8 mouse cellular contexts compared by ENCODE assay signal in the genomic region with DNA sequence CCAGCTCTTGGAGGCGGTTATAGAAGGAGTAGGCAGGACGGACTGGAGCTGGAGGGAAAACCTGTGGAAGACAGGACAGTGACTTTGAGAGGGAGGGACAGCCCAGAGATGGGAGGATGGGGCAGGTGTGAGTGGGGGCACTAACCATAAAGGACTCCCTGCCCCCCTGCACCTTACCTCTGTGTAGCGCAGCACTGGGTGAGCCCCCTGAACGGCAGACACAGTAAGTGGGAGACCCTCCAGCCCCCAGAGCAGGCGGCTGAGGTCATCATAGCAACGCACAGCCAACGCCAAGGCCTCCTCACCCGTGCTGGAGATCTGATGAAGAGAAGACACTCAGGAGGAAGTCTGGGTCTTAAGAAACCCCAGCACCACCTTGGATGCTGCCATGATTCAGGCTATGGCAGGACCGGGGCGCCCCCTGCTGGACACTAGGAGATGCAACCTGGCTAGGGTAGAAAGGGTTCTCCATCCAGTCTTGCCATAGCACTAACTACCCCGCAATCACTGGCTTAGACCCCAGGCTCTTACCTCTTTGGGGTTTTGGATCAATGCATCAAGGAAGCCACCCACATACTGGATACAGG. TPM values are rescaled to one million over a fixed set of nuclear protein-coding genes. Genes with fewer than 3 reads are reported as not detected.
DNase-seq lines count a peak whose midpoint lies in the region; ATAC-seq and TF ChIP-seq lines count a peak whose summit lies in the region.

No protein-coding gene starts in this region.

- no peaks in the 10 kb centered on the region for H3K9me3 ChIP-seq in forebrain, embryonic 11.5 days (ENCODE audit: control insufficient read depth, low read length)
- no peaks in the 10 kb centered on the region for H3K9me3 ChIP-seq in forebrain, embryonic 12.5 days
- no peaks in the 10 kb centered on the region for H3K9me3 ChIP-seq in E14TG2a.4 (ENCODE audit: low read length)
- H3K9me3 ChIP-seq in heart, embryonic 10.5 days: no peaks in the 10 kb centered on the region

- WGBS in forebrain, embryonic 11.5 days: 76% methylated on average over 11 of the region's 11 CpGs
- WGBS in forebrain, embryonic 12.5 days: 75% methylated on average over 11 of the region's 11 CpGs
- WGBS in heart, embryonic 10.5 days: 69% methylated on average over 11 of the region's 11 CpGs

- ATAC-seq in forebrain, embryonic 11.5 days (replicated peaks; ENCODE audit: low FRiP score): no peak
- ATAC-seq in forebrain, embryonic 12.5 days (ENCODE audit: low FRiP score): no peak

- TF ChIP-seq CTCF in E14TG2a.4 (conservative IDR thresholded peaks at IDR 0.05; ENCODE audit: low read length): peak; percentile 84

- H3K4me3 ChIP-seq in forebrain, embryonic 11.5 days (ENCODE audit: low read depth, low read length): no peak overlapping the region
- H3K4me3 ChIP-seq in forebrain, embryonic 12.5 days (replicated peaks): no peak overlapping the region
- peak overlapping the region; percentile 52 for H3K4me3 ChIP-seq in E14TG2a.4 (replicated peaks; ENCODE audit: low read length)
- no peak overlapping the region for H3K4me3 ChIP-seq in heart, embryonic 10.5 days

- H3K9ac ChIP-seq in forebrain, embryonic 11.5 days (ENCODE audit: low read length): no peak overlapping the region
- no peak overlapping the region for H3K9ac ChIP-seq in forebrain, embryonic 12.5 days

- H3K27ac ChIP-seq in forebrain, embryonic 11.5 days (ENCODE audit: low read depth, low read length): no peak overlapping the region
- H3K27ac ChIP-seq in forebrain, embryonic 12.5 days: no peak overlapping the region
- no peak overlapping the region for H3K27ac ChIP-seq in heart, embryonic 10.5 days

- peaks cover 2% of the 10 kb centered on the region; the same call in 1 of the 2 replicates for H3K4me1 ChIP-seq in forebrain, embryonic 11.5 days (replicated peaks; ENCODE audit: control insufficient read depth, insufficient read depth, low read length)
- peaks cover 10% of the 10 kb centered on the region for H3K4me1 ChIP-seq in forebrain, embryonic 12.5 days
- H3K4me1 ChIP-seq in E14TG2a.4 (replicated peaks; ENCODE audit: low read depth, low read length): peaks cover 96% of the 10 kb centered on the region
- peaks cover 8% of the 10 kb centered on the region for H3K4me1 ChIP-seq in heart, embryonic 10.5 days

- no peak overlapping the region for H3K4me2 ChIP-seq in forebrain, embryonic 11.5 days (ENCODE audit: low read depth, low read length, severe bottlenecking)
- no peak overlapping the region for H3K4me2 ChIP-seq in forebrain, embryonic 12.5 days

- no peaks in the 10 kb centered on the region for H3K27me3 ChIP-seq in forebrain, embryonic 11.5 days (ENCODE audit: control insufficient read depth, insufficient read depth, low read length)
- no peaks in the 10 kb centered on the region for H3K27me3 ChIP-seq in forebrain, embryonic 12.5 days
- no peaks in the 10 kb centered on the region for H3K27me3 ChIP-seq in E14TG2a.4 (ENCODE audit: insufficient read depth, low read length)
- no peaks in the 10 kb centered on the region for H3K27me3 ChIP-seq in heart, embryonic 10.5 days (ENCODE audit: insufficient read depth, poor library complexity, severe bottlenecking)

- DNase-seq in forebrain, embryonic 11.5 days (ENCODE audit: low spot score): peak; percentile 78
- DNase-seq in cerebellum, postnatal 25 days: peak; percentile 59 to 78
- DNase-seq in heart, embryonic 10.5 days (ENCODE audit: low spot score): peak; percentile 81
- peak; percentile 76 to 84 for DNase-seq in kidney, postnatal 25 days
- peak; percentile 67 for DNase-seq in lung, postnatal 10 days
- DNase-seq in spleen, adult 18-20 months: peak; percentile 33 to 63

- peaks cover 10% of the 10 kb centered on the region; the same call in 1 of the 2 replicates for H3K36me3 ChIP-seq in forebrain, embryonic 11.5 days (ENCODE audit: control insufficient read depth, insufficient read depth, low read length)
- peaks cover 84% of the 10 kb centered on the region for H3K36me3 ChIP-seq in forebrain, embryonic 12.5 days (replicated peaks)
- peaks cover 97% of the 10 kb centered on the region for H3K36me3 ChIP-seq in E14TG2a.4 (ENCODE audit: insufficient read depth, low read length)
- peaks cover 91% of the 10 kb centered on the region for H3K36me3 ChIP-seq in heart, embryonic 10.5 days

RNA-seq across cellular contexts. Expression of gene Nol6, which starts 5.5 kb away (rescaled TPM):
- polyA plus RNA-seq in forebrain, embryonic 11.5 days (2014; fragmentation: Nextera tagmentation; extraction: Ambion mirVana): 30.9 and 31.6 TPM in 2 replicates
- polyA plus RNA-seq in forebrain, embryonic 12.5 days (2016; fragmentation: Nextera tagmentation; extraction: Ambion mirVana): 30.0 and 33.3 TPM in 2 replicates
- 26.0 and 26.8 TPM in 2 replicates for polyA plus RNA-seq in heart, embryonic 10.5 days (2016; fragmentation: Nextera tagmentation; extraction: Ambion mirVana)

RNA-seq across cellular contexts. Expression of gene Ube2r2, which starts 16.7 kb away (rescaled TPM):
- polyA plus RNA-seq in forebrain, embryonic 11.5 days (2014; fragmentation: Nextera tagmentation; extraction: Ambion mirVana): 97.3 and 105 TPM in 2 replicates
- 89.8 and 93.6 TPM in 2 replicates for polyA plus RNA-seq in forebrain, embryonic 12.5 days (2016; fragmentation: Nextera tagmentation; extraction: Ambion mirVana)
- polyA plus RNA-seq in heart, embryonic 10.5 days (2016; fragmentation: Nextera tagmentation; extraction: Ambion mirVana): 64.2 and 84.7 TPM in 2 replicates

RNA-seq across cellular contexts. Expression of gene Aqp3, which starts 20.8 kb away (rescaled TPM):
- polyA plus RNA-seq in forebrain, embryonic 11.5 days (2014; fragmentation: Nextera tagmentation; extraction: Ambion mirVana): 1.6 and 2.1 TPM in 2 replicates
- 1.3 and 2.4 TPM in 2 replicates for polyA plus RNA-seq in forebrain, embryonic 12.5 days (2016; fragmentation: Nextera tagmentation; extraction: Ambion mirVana)
- 10.6 TPM in 2 replicates for polyA plus RNA-seq in heart, embryonic 10.5 days (2016; fragmentation: Nextera tagmentation; extraction: Ambion mirVana)
